Mouse (Mus musculus) MEL (cell line): ENCODE measurements around the gene Itgb6. TPM values are rescaled to one million over a fixed set of nuclear protein-coding genes. Genes with fewer than 3 reads are reported as not detected.

Source experiments
- DNase-seq: peaks from one replicate; pipeline ENCODE4 v3.0.0; 2011; ENCODE audit warnings: low read depth, low spot score
- H3K27ac ChIP-seq: 2 replicates; pipeline ENCODE4 v1.5.1; 2012; ENCODE audit warnings: low read depth, mild to moderate bottlenecking, control low read depth, low read length, moderate library complexity; ENCODE audit not compliant: control insufficient read depth
- H3K27me3 ChIP-seq, 2 experiments: fragments of 150-350 bp in 1 of 2; sonication (generic) in 1 of 2; 2 replicates each; pipeline ENCODE4 v1.6.1; 2012; ENCODE audit warnings: low read length in 2 of 2, mild to moderate bottlenecking in 2 of 2, improper control_type of control experiment in 1 of 2, moderate library complexity in 1 of 2; ENCODE audit not compliant: insufficient read depth in 2 of 2, control insufficient read depth in 1 of 2
- H3K36me3 ChIP-seq, 2 experiments: 2 replicates each; pipeline ENCODE4 v1.6.1; 2012 to 2014; ENCODE audit warnings: low read length in 2 of 2, improper control_type of control experiment in 1 of 2, inconsistent platforms in 1 of 2, mild to moderate bottlenecking in 1 of 2; ENCODE audit not compliant: insufficient read depth in 2 of 2, control insufficient read depth in 1 of 2
- H3K4me1 ChIP-seq, 2 experiments: fragments of 150-350 bp in 1 of 2; sonication (generic) in 1 of 2; 2 replicates each; pipeline ENCODE4 v1.6.1; 2012; ENCODE audit warnings: low read length in 2 of 2, improper control_type of control experiment in 1 of 2, mild to moderate bottlenecking in 1 of 2; ENCODE audit not compliant: insufficient read depth in 2 of 2, control insufficient read depth in 1 of 2
- H3K4me3 ChIP-seq, 2 experiments: fragments of 150-350 bp in 1 of 2; sonication (generic) in 1 of 2; 2 replicates each; pipeline ENCODE4 v1.5.1; 2012; ENCODE audit warnings: low read depth in 2 of 2, low read length in 2 of 2, mild to moderate bottlenecking in 2 of 2, moderate library complexity in 2 of 2, control low read depth in 1 of 2, improper control_type of control experiment in 1 of 2; ENCODE audit not compliant: control insufficient read depth in 1 of 2, insufficient read depth in 1 of 2
- H3K79me2 ChIP-seq: 2 replicates; pipeline ENCODE4 v1.6.1; 2012; ENCODE audit warnings: mild to moderate bottlenecking, low read length, moderate library complexity; ENCODE audit not compliant: control insufficient read depth, poor library complexity, insufficient read depth
- H3K9ac ChIP-seq: 2 replicates; pipeline ENCODE4 v1.6.1; 2012; ENCODE audit warnings: low read depth, mild to moderate bottlenecking, control low read depth, low read length, moderate library complexity; ENCODE audit not compliant: control insufficient read depth, poor library complexity, severe bottlenecking
- H3K9me3 ChIP-seq: fragments of 150-350 bp; sonication (generic); replicated peaks from 2 replicates; pipeline ENCODE4 v1.6.1; 2012; ENCODE audit warnings: mild to moderate bottlenecking, low read length, improper control_type of control experiment, moderate library complexity; ENCODE audit not compliant: insufficient read depth
- CHD2 ChIP-seq: IDR thresholded peaks from 2 replicates; pipeline ENCODE4 v1.6.1; 2011; ENCODE audit warnings: low read length, improper control_type of control experiment
- ELF1 ChIP-seq: IDR thresholded peaks from 2 replicates; pipeline ENCODE4 v1.6.1; 2014; ENCODE audit warnings: low read depth, mild to moderate bottlenecking, inconsistent platforms, low read length, improper control_type of control experiment, moderate library complexity
- GABPA ChIP-seq: IDR thresholded peaks from 2 replicates; pipeline ENCODE4 v1.6.1; 2012; ENCODE audit warnings: low read depth, mild to moderate bottlenecking, inconsistent platforms, low read length, improper control_type of control experiment, moderate library complexity
- GATA1 ChIP-seq: IDR thresholded peaks from 2 replicates; pipeline ENCODE4 v1.6.1; 2011; ENCODE audit warnings: low read depth, low read length, improper control_type of control experiment
- HCFC1 ChIP-seq: IDR thresholded peaks from 2 replicates; pipeline ENCODE4 v1.6.1; 2012; ENCODE audit warnings: low read depth, mild to moderate bottlenecking, inconsistent platforms, low read length, improper control_type of control experiment, moderate library complexity
- KAT2A ChIP-seq: conservative IDR thresholded peaks from 2 replicates; pipeline ENCODE4 v1.6.1; 2012; ENCODE audit warnings: low read depth, low read length, improper control_type of control experiment, inconsistent platforms
- MAFK ChIP-seq: IDR thresholded peaks from 2 replicates; pipeline ENCODE4 v1.6.1; 2011; ENCODE audit warnings: low read depth, mild to moderate bottlenecking, low read length, improper control_type of control experiment, borderline replicate concordance
- MAZ ChIP-seq: IDR thresholded peaks from 2 replicates; pipeline ENCODE4 v1.6.1; 2012; ENCODE audit warnings: low read depth, mild to moderate bottlenecking, inconsistent platforms, low read length, improper control_type of control experiment
- MEF2A ChIP-seq: IDR thresholded peaks from 2 replicates; pipeline ENCODE4 v1.6.1; 2014; ENCODE audit warnings: low read depth, mild to moderate bottlenecking, inconsistent platforms, low read length, improper control_type of control experiment; ENCODE audit not compliant: poor library complexity, insufficient replicate concordance, severe bottlenecking; ENCODE audit errors: extremely low read depth
- NELFE ChIP-seq: IDR thresholded peaks from 2 replicates; pipeline ENCODE4 v1.6.1; 2011; ENCODE audit warnings: low read depth, low read length, improper control_type of control experiment
- NRF1 ChIP-seq: IDR thresholded peaks from 2 replicates; pipeline ENCODE4 v1.6.1; 2014; ENCODE audit warnings: low read depth, mild to moderate bottlenecking, inconsistent platforms, low read length, improper control_type of control experiment, moderate library complexity; ENCODE audit not compliant: poor library complexity, insufficient read depth, severe bottlenecking
- SIN3A ChIP-seq: IDR thresholded peaks from 2 replicates; pipeline ENCODE4 v1.6.1; 2012; ENCODE audit warnings: low read length, improper control_type of control experiment, inconsistent platforms
- SMC3 ChIP-seq: IDR thresholded peaks from 2 replicates; pipeline ENCODE4 v1.6.1; 2011; ENCODE audit warnings: low read depth, low read length, improper control_type of control experiment
- TAL1 ChIP-seq: IDR thresholded peaks from 2 replicates; pipeline ENCODE4 v1.6.1; 2012; ENCODE audit warnings: mild to moderate bottlenecking, inconsistent platforms, low read length, moderate library complexity, mixed read lengths
- TCF12 ChIP-seq: IDR thresholded peaks from 2 replicates; pipeline ENCODE4 v1.6.1; 2014; ENCODE audit warnings: low read depth, mild to moderate bottlenecking, inconsistent platforms, low read length, improper control_type of control experiment, moderate library complexity
- UBTF ChIP-seq: IDR thresholded peaks from 2 replicates; pipeline ENCODE4 v1.6.1; 2012; ENCODE audit warnings: low read depth, mild to moderate bottlenecking, inconsistent platforms, low read length, improper control_type of control experiment, moderate library complexity, borderline replicate concordance; ENCODE audit not compliant: insufficient read depth
- USF1 ChIP-seq: IDR thresholded peaks from 2 replicates; pipeline ENCODE4 v1.6.1; 2014; ENCODE audit warnings: low read depth, mild to moderate bottlenecking, inconsistent platforms, low read length, improper control_type of control experiment, moderate library complexity
- ZKSCAN1 ChIP-seq: IDR thresholded peaks from 2 replicates; pipeline ENCODE4 v1.6.1; 2012; ENCODE audit warnings: low read depth, mild to moderate bottlenecking, inconsistent platforms, low read length, improper control_type of control experiment, moderate library complexity
- ZNF384 ChIP-seq: IDR thresholded peaks from 2 replicates; pipeline ENCODE4 v1.6.1; 2012; ENCODE audit warnings: low read depth, mild to moderate bottlenecking, inconsistent platforms, low read length, improper control_type of control experiment
- polyA plus RNA-seq, 2 experiments: library from polyadenylated mRNA; stranded (reverse) in 1 of 2; unstranded in 1 of 2; fragments of >175 nt in 1 of 2; fragments of >200 nt in 1 of 2; gene quantifications; 2 replicates each; pipeline versions ENCODE4 v1.2.1 to v1.2.4; 2012; ENCODE audit warnings: low replicate concordance in 2 of 2, low read depth in 1 of 2; ENCODE audit not compliant: insufficient read length in 2 of 2, insufficient read depth in 1 of 2, missing spikeins in 1 of 2
- total RNA-seq: library from RNA; depleted of rRNA; stranded (reverse); fragments of 300-350 nt; gene quantifications from 2 replicates; pipeline ENCODE4 v1.2.3, GENCODE M21; 2012

Itgb6 gene
- total and polyA plus RNA-seq, 3 experiments: not detected

- no peak for TF ChIP-seq ZNF384
- no peak for TF ChIP-seq GABPA
- TF ChIP-seq MAZ: no peak
- TF ChIP-seq HCFC1: no peak
- TF ChIP-seq USF1: no peak
- no peak for TF ChIP-seq KAT2A
- no peak for TF ChIP-seq ZKSCAN1
- TF ChIP-seq NELFE: no peak
- TF ChIP-seq TCF12: no peak
- no peak for TF ChIP-seq GATA1
- no peak for TF ChIP-seq ELF1
- no peak for TF ChIP-seq CHD2
- no peak for TF ChIP-seq SIN3A
- no peak for TF ChIP-seq MAFK
- no peak for TF ChIP-seq UBTF
- TF ChIP-seq MEF2A: no peak
- TF ChIP-seq NRF1: no peak
- no peak for TF ChIP-seq TAL1
- TF ChIP-seq, all 39 proteins: peak for 0
- no peak overlapping the region for H3K4me3 ChIP-seq
- H3K27ac ChIP-seq: no peak overlapping the region
- no peaks in the 10 kb centered on the region for H3K79me2 ChIP-seq
- no peaks in the 10 kb centered on the region for H3K4me1 ChIP-seq
- no peak overlapping the region for H3K9ac ChIP-seq
- H3K9me3 ChIP-seq: no peaks in the 10 kb centered on the region
- H3K27me3 ChIP-seq: no peaks in the 10 kb centered on the region
- no peaks in the 10 kb centered on the region for H3K36me3 ChIP-seq
- no peak for DNase-seq
These were observed 48.0 kb downstream of the Itgb6 start for GRCm38 (mm10) chr2:60674413-60674812.

- no peak overlapping the region for H3K4me3 ChIP-seq
- H3K79me2 ChIP-seq: no peaks in the 10 kb centered on the region
- TF ChIP-seq SMC3: no peak
- no peak for TF ChIP-seq ELF1
- TF ChIP-seq TAL1: no peak
- TF ChIP-seq ZNF384: no peak
- H3K9me3 ChIP-seq: no peaks in the 10 kb centered on the region
- no peaks in the 10 kb centered on the region for H3K4me1 ChIP-seq
- H3K36me3 ChIP-seq: no peaks in the 10 kb centered on the region
- H3K9ac ChIP-seq: no peak overlapping the region
- no peak overlapping the region for H3K27ac ChIP-seq
- H3K27me3 ChIP-seq: no peaks in the 10 kb centered on the region
- peak; percentile 1 for DNase-seq
These were observed 49.2 kb downstream of the Itgb6 start for GRCm38 (mm10) chr2:60672973-60673954.
